Mouse (Mus musculus): ENCODE data around the gene Methig1.

GRCm38 (mm10) chr15:100334629-100335028, 18.3 kb upstream of the Methig1 start, which contains the start of gene Mettl7a3:
- TF ChIP-seq MAFK (IDR thresholded peaks at IDR 0.05; ENCODE audit: borderline replicate concordance, low read depth, low read length) = no peak
- TF ChIP-seq ZC3H11A (IDR thresholded peaks at IDR 0.05; ENCODE audit: low read depth, low read length) = no peak
- no peak for TF ChIP-seq POLR2A (IDR thresholded peaks at IDR 0.05; ENCODE audit: control insufficient read depth in 1 of 2, insufficient read depth in 1 of 2, low read depth in 1 of 2, low read length in 2 of 2, poor library complexity in 1 of 2)
- TF ChIP-seq USF1 (IDR thresholded peaks at IDR 0.05; ENCODE audit: low read depth, low read length) = no peak
- no peak for TF ChIP-seq CTCF (IDR thresholded peaks at IDR 0.05 in 2 of 3, conservative IDR thresholded peaks at IDR 0.05 in 1 of 3; ENCODE audit: control insufficient read depth in 1 of 3, insufficient read depth in 1 of 3, low read depth in 2 of 3, low read length in 3 of 3, poor library complexity in 1 of 3, severe bottlenecking in 1 of 3)
- no peak for TF ChIP-seq NELFE (IDR thresholded peaks at IDR 0.05; ENCODE audit: low read depth, low read length)
- no peak for TF ChIP-seq CHD2 (IDR thresholded peaks at IDR 0.05; ENCODE audit: low read length)
- no peak for TF ChIP-seq ZNF384 (IDR thresholded peaks at IDR 0.05; ENCODE audit: low read depth, low read length)
- TF ChIP-seq GATA1 (IDR thresholded peaks at IDR 0.05; ENCODE audit: low read depth, low read length) = no peak
- TF ChIP-seq MAX (IDR thresholded peaks at IDR 0.05; ENCODE audit: low read length) = no peak
- TF ChIP-seq KAT2A (conservative IDR thresholded peaks at IDR 0.05; ENCODE audit: low read depth, low read length) = no peak
- no peak for TF ChIP-seq EP300 (IDR thresholded peaks at IDR 0.05; ENCODE audit: low read depth in 1 of 2, low read length in 2 of 2)
- TF ChIP-seq E2F4 (IDR thresholded peaks at IDR 0.05; ENCODE audit: borderline replicate concordance, low read depth, low read length) = no peak
- TF ChIP-seq POLR2AphosphoS5 (IDR thresholded peaks at IDR 0.05; ENCODE audit: borderline replicate concordance, low read depth, low read length) = no peak
